Mouse (Mus musculus): ENCODE measurements around the gene Ppp3r1.
"Not testable (repeated sequence)": the region's sequence is repeated elsewhere in the genome, so short reads cannot be mapped to it uniquely, and the experiment has no call there.

Ppp3r1 gene

DNA sequence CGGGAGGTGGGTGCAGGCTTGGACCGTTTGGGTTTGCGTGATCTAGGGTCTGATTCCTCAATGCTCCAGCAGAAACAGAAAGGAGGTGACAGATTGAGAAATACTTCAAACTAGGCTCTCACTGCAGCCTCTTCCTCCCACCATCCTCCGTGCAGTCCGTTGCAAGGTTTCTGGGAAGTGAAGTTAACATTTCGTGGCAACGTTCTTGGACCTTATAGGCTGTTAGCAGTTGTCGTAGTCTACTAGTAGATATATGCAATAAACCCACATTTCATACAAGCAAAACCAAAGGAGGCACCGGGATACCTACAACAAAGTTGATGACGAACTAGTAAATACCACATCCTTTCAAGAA, 53.1 kb downstream of the Ppp3r1 start:
- H3K9me3 ChIP-seq (ENCODE audit: low read length) = peaks cover 33% of the 10 kb centered on the region
- H3K4me3 ChIP-seq (replicated peaks; ENCODE audit: low read length) = peak overlapping the region; percentile 99
- TF ChIP-seq NANOG (IDR thresholded peaks at IDR 0.05; ENCODE audit: borderline replicate concordance, low read length) = no peak
- no peak for TF ChIP-seq POU5F1 (IDR thresholded peaks at IDR 0.05; ENCODE audit: borderline replicate concordance, low read length)
- TF ChIP-seq CTCF (conservative IDR thresholded peaks at IDR 0.05; ENCODE audit: low read length) = no peak
- H3K27me3 ChIP-seq (ENCODE audit: insufficient read depth, low read length) = no peaks in the 10 kb centered on the region
- H3K36me3 ChIP-seq (ENCODE audit: insufficient read depth, low read length) = peaks cover 32% of the 10 kb centered on the region
- peaks cover 24% of the 10 kb centered on the region for H3K4me1 ChIP-seq (replicated peaks; ENCODE audit: low read depth, low read length)

DNA sequence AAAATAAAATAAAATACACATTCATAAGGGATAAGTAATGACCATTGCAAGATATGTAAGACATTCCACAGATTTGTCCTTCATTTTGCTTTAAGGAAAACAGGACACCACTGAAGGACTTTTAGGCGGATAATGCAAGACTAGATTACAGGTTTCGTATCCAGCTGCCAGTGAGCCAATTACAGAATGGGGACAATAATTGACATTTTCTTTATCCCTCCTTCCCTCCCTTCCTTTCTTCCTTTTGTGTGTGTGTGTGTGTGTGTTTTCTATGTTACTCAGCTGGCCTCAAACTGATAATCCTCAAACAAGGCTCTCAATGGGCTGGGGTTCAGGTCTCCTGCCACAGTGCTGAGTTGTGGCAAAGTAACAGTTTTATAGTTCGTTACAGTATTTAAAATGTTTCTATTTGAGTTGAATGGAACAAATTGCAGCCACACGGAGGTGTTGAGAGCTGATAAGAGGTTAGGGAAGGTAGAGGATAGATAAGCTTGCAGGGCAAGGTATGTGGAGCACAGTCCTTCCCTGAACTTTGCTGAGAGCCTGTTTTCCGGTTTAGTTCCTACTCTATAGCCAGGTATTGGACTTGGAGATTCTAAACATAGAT, 53.9 kb downstream of the Ppp3r1 start:
- Histone ChIP-seq H3K4me3 (replicated peaks; ENCODE audit: low read length) (peak overlapping the region; percentile 99), H3K9me3 (ENCODE audit: low read length) (peaks cover 25% of the 10 kb centered on the region), H3K27me3 (ENCODE audit: insufficient read depth, low read length) (no peaks in the 10 kb centered on the region), H3K36me3 (ENCODE audit: insufficient read depth, low read length) (peaks cover 23% of the 10 kb centered on the region), H3K4me1 (replicated peaks; ENCODE audit: low read depth, low read length) (peaks cover 20% of the 10 kb centered on the region)
- TF ChIP-seq POU5F1 (IDR thresholded peaks at IDR 0.05; ENCODE audit: borderline replicate concordance, low read length) = no peak
- TF ChIP-seq NANOG (IDR thresholded peaks at IDR 0.05; ENCODE audit: borderline replicate concordance, low read length) = no peak
- no peak for TF ChIP-seq CTCF (conservative IDR thresholded peaks at IDR 0.05; ENCODE audit: low read length)

DNA sequence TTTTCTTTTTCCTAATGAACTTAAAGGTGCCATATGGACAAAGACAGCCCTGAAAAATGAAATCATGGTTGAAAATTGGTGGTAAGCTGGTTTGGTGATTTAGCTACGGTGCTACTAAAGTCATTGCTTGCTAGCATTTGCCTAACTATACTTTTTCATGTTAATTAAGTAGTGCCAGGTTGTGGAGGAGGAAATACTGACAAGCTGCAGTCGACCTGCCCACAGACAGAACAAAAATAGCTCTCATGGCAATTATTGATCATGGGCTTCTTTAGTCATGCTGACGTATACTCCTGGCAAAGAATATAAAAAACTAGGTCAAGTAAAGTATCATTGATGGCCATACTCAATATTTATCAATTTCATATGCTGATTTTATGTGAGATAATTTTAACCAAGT, 56.4 kb downstream of the Ppp3r1 start:
- H3K27me3 ChIP-seq (ENCODE audit: insufficient read depth, low read length) = no peaks in the 10 kb centered on the region
- TF ChIP-seq CTCF (conservative IDR thresholded peaks at IDR 0.05; ENCODE audit: low read length) (no peak), POU5F1 (IDR thresholded peaks at IDR 0.05; ENCODE audit: borderline replicate concordance, low read length) (no peak), NANOG (IDR thresholded peaks at IDR 0.05; ENCODE audit: borderline replicate concordance, low read length) (no peak)
- 0 out of 2 replicates have a peak, but pooled peaks cover under 1% of the 10 kb centered on the region for H3K9me3 ChIP-seq (ENCODE audit: low read length)
- H3K4me1 ChIP-seq (replicated peaks; ENCODE audit: low read depth, low read length) = peaks cover 15% of the 10 kb centered on the region
- H3K4me3 ChIP-seq (replicated peaks; ENCODE audit: low read length) = no peak overlapping the region
- H3K36me3 ChIP-seq (ENCODE audit: insufficient read depth, low read length) = peaks cover 1% of the 10 kb centered on the region

DNA sequence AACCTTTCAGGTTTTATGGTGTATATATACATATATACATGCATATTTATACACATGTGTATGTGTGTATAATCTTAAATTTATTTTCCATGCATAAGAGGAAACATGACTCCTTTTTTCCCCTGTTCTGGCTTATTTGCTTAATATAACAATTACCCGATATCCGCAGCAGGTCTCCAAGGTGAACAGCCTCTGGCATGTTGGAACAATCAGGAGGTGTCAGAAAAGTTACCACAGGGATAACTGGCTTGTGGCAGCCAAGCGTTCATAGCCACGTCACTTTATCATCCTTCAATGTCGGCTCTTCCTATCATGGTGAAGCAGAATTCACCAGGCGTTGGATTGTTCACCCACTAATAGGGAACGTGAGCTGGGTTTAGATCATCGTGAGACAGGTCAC, 62.1 kb downstream of the Ppp3r1 start:
- H3K4me1 ChIP-seq (replicated peaks; ENCODE audit: low read depth, low read length) = no peaks in the 10 kb centered on the region
- H3K9me3 ChIP-seq (ENCODE audit: low read length) = no peaks in the 10 kb centered on the region
- H3K27me3 ChIP-seq (ENCODE audit: insufficient read depth, low read length) = no peaks in the 10 kb centered on the region
- peaks cover 43% of the 10 kb centered on the region for H3K36me3 ChIP-seq (ENCODE audit: insufficient read depth, low read length)
- TF ChIP-seq CTCF (conservative IDR thresholded peaks at IDR 0.05; ENCODE audit: low read length) (no peak), NANOG (IDR thresholded peaks at IDR 0.05; ENCODE audit: borderline replicate concordance, low read length) (no peak), POU5F1 (IDR thresholded peaks at IDR 0.05; ENCODE audit: borderline replicate concordance, low read length) (no peak)
- H3K4me3 ChIP-seq (replicated peaks; ENCODE audit: low read length) = no peak overlapping the region

DNA sequence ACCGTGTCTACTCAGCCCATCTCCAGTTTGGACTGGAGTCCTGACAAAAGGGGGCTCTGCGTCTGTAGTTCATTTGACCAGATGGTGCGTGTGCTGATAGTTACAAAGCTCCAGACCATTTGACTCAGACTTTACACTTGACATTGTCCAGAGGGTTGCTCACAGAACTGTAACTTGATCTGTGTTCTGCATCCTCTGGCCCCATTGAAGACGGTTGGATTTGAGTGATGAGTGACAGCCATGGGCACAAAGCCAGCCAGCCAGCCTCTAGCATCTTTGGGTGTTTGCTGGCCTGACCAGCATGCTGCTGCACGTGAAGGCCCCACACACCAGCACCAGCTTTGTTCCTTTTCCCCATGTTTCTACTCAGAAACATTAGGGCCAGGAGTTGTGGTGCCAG, 73.7 kb downstream of the Ppp3r1 start:
- H3K27me3 ChIP-seq (ENCODE audit: insufficient read depth, low read length) = no peaks in the 10 kb centered on the region
- peaks cover 58% of the 10 kb centered on the region for H3K36me3 ChIP-seq (ENCODE audit: insufficient read depth, low read length)
- no peaks in the 10 kb centered on the region for H3K4me1 ChIP-seq (replicated peaks; ENCODE audit: low read depth, low read length)
- TF ChIP-seq POU5F1 (IDR thresholded peaks at IDR 0.05; ENCODE audit: borderline replicate concordance, low read length) (no peak), CTCF (conservative IDR thresholded peaks at IDR 0.05; ENCODE audit: low read length) (no peak), NANOG (IDR thresholded peaks at IDR 0.05; ENCODE audit: borderline replicate concordance, low read length) (no peak)
- no peaks in the 10 kb centered on the region for H3K9me3 ChIP-seq (ENCODE audit: low read length)
- H3K4me3 ChIP-seq (replicated peaks; ENCODE audit: low read length) = no peak overlapping the region

DNA sequence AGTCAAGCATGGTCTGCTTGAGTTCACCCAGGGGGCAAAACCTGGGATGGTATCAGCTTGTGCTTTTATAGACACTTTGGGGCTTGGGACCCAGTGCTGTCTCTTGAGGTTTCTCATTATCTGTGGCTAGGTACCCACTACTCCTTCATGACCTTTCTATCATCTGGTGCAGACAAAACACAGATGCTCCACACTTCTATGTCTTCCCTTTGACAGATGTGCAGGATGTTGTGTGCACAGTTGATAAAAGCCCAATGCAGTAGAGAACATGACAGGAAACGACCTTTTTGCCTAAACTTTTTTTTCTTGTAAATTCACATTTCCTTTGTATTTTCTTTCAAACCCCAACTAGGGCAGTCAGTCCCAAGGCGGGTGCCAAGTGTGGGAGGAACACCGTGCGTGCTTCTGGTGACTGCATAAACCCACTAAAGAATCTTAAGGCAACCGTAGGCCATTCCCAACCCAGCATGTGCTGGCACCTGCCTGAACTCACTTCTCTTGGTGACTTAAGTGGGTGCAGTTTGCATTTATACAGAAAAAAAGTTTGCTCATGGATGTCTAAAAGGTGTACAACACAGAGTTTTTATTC, 77.5 kb downstream of the Ppp3r1 start:
- Histone ChIP-seq H3K27me3 (ENCODE audit: insufficient read depth, low read length) (no peaks in the 10 kb centered on the region), H3K36me3 (ENCODE audit: insufficient read depth, low read length) (peaks cover 23% of the 10 kb centered on the region), H3K9me3 (ENCODE audit: low read length) (no peaks in the 10 kb centered on the region), H3K4me3 (replicated peaks; ENCODE audit: low read length) (no peak overlapping the region), H3K4me1 (replicated peaks; ENCODE audit: low read depth, low read length) (no peaks in the 10 kb centered on the region)
- TF ChIP-seq POU5F1 (IDR thresholded peaks at IDR 0.05; ENCODE audit: borderline replicate concordance, low read length) (no peak), NANOG (IDR thresholded peaks at IDR 0.05; ENCODE audit: borderline replicate concordance, low read length) (no peak), CTCF (conservative IDR thresholded peaks at IDR 0.05; ENCODE audit: low read length) (no peak)

DNA sequence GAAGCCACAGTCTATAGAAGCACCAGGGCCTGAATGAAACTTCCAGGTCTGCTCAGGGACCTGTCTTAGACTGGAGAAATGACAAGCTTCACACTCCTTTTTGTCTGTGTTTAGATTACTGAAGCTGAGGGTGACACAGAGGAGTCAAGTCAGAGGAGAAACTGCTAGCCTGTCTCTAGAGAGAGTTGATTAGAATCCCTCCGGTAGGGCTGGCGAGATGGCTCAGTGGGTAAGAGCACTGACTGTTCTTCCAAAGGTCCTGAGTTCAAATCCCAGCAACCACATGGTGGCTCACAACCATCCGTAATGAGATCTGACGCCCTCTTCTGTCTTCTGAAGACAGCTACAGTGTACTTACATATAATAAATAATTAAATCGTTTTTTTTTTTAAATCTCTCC, 79.5 kb downstream of the Ppp3r1 start:
- not testable (repeated sequence) for H3K4me3 ChIP-seq (replicated peaks; ENCODE audit: low read length); H3K36me3 ChIP-seq (ENCODE audit: insufficient read depth, low read length); H3K4me1 ChIP-seq (replicated peaks; ENCODE audit: low read depth, low read length); H3K9me3 ChIP-seq (ENCODE audit: low read length); H3K27me3 ChIP-seq (ENCODE audit: insufficient read depth, low read length)

DNA sequence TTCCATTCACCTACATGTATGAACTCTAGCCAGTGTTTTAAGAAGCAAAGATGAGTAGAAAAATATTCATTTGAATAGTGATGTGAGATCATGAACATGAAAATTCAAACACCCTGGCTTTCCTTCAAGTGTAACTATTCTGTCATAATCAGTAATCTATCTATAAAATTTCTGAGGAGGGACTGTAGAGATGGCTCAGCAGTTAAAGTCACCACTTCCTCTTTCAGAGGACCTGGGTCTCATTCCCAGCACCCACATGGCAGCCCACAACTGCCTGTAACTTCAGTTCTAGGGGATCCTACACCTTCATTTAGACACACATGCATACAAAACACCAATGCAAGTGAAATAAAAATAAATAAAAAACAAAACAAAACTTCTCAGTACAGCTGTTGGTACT, 89.7 kb downstream of the Ppp3r1 start:
- Histone ChIP-seq H3K9me3 (ENCODE audit: low read length) (no peaks in the 10 kb centered on the region), H3K27me3 (ENCODE audit: insufficient read depth, low read length) (no peaks in the 10 kb centered on the region), H3K36me3 (ENCODE audit: insufficient read depth, low read length) (no peaks in the 10 kb centered on the region), H3K4me3 (replicated peaks; ENCODE audit: low read length) (no peak overlapping the region), H3K4me1 (replicated peaks; ENCODE audit: low read depth, low read length) (no peaks in the 10 kb centered on the region)
- TF ChIP-seq CTCF (conservative IDR thresholded peaks at IDR 0.05; ENCODE audit: low read length) (no peak), POU5F1 (IDR thresholded peaks at IDR 0.05; ENCODE audit: borderline replicate concordance, low read length) (no peak)
